Mouse (Mus musculus) lung, embryonic 14.5 days (tissue): ENCODE data around the gene Rxfp4. TPM values are rescaled to one million over a fixed set of nuclear protein-coding genes. Genes with fewer than 3 reads are reported as not detected.
A peak's percentile ranks its signal among the peaks of the same experiment; 100 is the strongest.
"Not testable (repeated sequence)": the region's sequence is repeated elsewhere in the genome, so short reads cannot be mapped to it uniquely, and the experiment has no call there.

Experiments used
- ATAC-seq: fragments of 200-750 bp; cut with Nextera tagmentation; 2 replicates; pipeline ENCODE4 v1.8.0; 2017; ENCODE audit warnings: mild to moderate bottlenecking, moderate TSS enrichment, moderate library complexity; ENCODE audit not compliant: insufficient read depth
- DNase-seq: peaks from one replicate; pipeline ENCODE4 v3.0.0-alpha.2; 2015
- H3K27ac ChIP-seq: fragments of 300-500 bp; sonication (generic); 2 replicates; pipeline ENCODE4 v1.5.1; 2014; ENCODE audit warnings: low read depth, mild to moderate bottlenecking, moderate library complexity
- H3K27me3 ChIP-seq: fragments of 300-500 bp; sonication (generic); 2 replicates; pipeline ENCODE4 v1.6.1; 2014; ENCODE audit warnings: low read length, control low read depth; ENCODE audit not compliant: insufficient read depth
- H3K36me3 ChIP-seq: fragments of 300-500 bp; sonication (generic); 2 replicates; pipeline ENCODE4 v1.6.1; 2014; ENCODE audit warnings: control low read depth; ENCODE audit not compliant: insufficient read depth
- H3K4me1 ChIP-seq: fragments of 300-500 bp; sonication (generic); 2 replicates; pipeline ENCODE4 v1.6.1; 2014; ENCODE audit warnings: antibody characterized with exemption, control low read depth; ENCODE audit not compliant: insufficient read depth
- H3K4me2 ChIP-seq: fragments of 300-500 bp; sonication (generic); 2 replicates; pipeline ENCODE4 v1.6.1; 2014; ENCODE audit warnings: mild to moderate bottlenecking
- H3K4me3 ChIP-seq: fragments of 300-500 bp; sonication (generic); 2 replicates; pipeline ENCODE4 v1.5.1; 2014; ENCODE audit warnings: low read depth, low read length
- H3K9ac ChIP-seq: fragments of 300-500 bp; sonication (generic); 2 replicates; pipeline ENCODE4 v1.6.1; 2014
- H3K9me3 ChIP-seq: fragments of 300-500 bp; sonication (generic); 2 replicates; pipeline ENCODE4 v1.6.1; 2016; ENCODE audit warnings: low read depth, low read length, control low read depth
- CTCF ChIP-seq: IDR thresholded peaks from 2 replicates; pipeline ENCODE4 v1.5.1; 2016; ENCODE audit warnings: antibody characterized with exemption, low read depth
- WGBS: fragments of 180-500 bp; shearing (Covaris S2); extraction: QIAGEN DNeasy Blood & Tissue Kit; methylation state at CpG from one replicate; pipeline ENCODE4 v1.1.7; 2014; 5-methylcytosine and 5-hydroxymethylcytosine counted together
- polyA plus RNA-seq: library from polyadenylated mRNA; unstranded; fragments of >200 nt; fragmentation: Nextera tagmentation; extraction: Ambion mirVana; gene quantifications from 2 replicates; pipeline ENCODE4 v1.2.1, GENCODE M21; 2014

The Rxfp4 gene
- polyA plus RNA-seq, 1 experiment from 2014 or later, result not detected

GRCm38 (mm10) chr3:88607065-88607757 lies 45.7 kb downstream of the Rxfp4 start:
- peak; percentile 91 for ATAC-seq
- peak overlapping the region; percentile 12; the same call in 1 of the 2 replicates for H3K4me3 ChIP-seq
- H3K4me1 ChIP-seq, result no peaks in the 10 kb centered on the region
- H3K9ac ChIP-seq, result peak overlapping the region; percentile 31; the same call in 1 of the 2 replicates
- WGBS, result under 1% methylated on average over 20 of the region's 20 CpGs
- H3K9me3 ChIP-seq, result no peaks in the 10 kb centered on the region
- TF ChIP-seq CTCF, result peak; percentile 100
- DNase-seq, result peak; percentile 94
- H3K27ac ChIP-seq, result no peak overlapping the region
- no peaks in the 10 kb centered on the region for H3K27me3 ChIP-seq
- peak overlapping the region; percentile 55 for H3K4me2 ChIP-seq
- H3K36me3 ChIP-seq, result no peaks in the 10 kb centered on the region

DNA sequence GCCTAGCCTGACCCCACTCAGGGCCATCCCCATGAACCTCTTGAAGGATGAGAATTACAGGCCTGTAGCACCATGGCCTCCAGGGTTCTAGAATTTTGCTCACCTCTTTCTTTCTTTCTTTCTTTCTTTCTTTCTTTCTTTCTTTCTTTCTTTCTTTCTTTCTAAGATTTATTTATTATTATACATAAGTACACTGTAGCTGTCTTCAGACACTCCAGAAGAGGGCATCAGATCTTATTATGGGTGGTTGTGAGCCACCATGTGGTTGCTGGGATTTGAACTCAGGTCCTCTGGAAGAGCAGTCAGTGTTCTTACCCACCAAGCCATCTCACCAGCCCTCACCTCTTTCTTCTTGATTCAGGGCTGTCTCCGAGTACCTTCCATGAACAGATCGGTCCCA lies 47.3 kb downstream of the Rxfp4 start, which contains the start of gene Arhgef2:
TSS of gene Arhgef2 (plus strand) at position 301 of the 400 bp plus-strand sequence.
- not testable (repeated sequence) for DNase-seq, H3K4me1 ChIP-seq, H3K36me3 ChIP-seq, H3K27ac ChIP-seq, H3K4me3 ChIP-seq, H3K27me3 ChIP-seq, H3K9ac ChIP-seq, ATAC-seq, H3K9me3 ChIP-seq
- H3K4me2 ChIP-seq, result peak within 1 kb of the TSS; percentile 55; the same call in 1 of the 2 replicates
- 92% methylated on average over 2 of the region's 2 CpGs for WGBS

DNA sequence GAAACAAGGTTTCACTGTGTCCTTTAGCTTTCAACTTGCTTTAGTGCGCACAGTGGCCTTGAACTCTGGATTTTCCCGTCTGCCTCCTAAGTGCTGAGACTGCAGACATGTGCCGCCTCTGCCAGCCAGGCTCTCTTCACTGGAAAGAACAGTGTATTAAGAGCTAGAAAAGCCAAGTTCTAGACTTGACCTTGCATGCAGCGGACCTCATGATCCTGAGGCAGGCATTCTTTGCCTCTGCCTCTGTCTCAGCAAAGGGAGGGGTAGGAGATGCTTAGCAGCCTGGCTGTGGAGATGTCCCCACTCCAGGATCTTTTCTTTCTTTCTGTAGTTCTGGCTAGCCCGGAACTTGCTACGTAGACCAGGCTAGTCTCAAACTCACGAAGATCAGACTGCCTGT lies 48.1 kb downstream of the Rxfp4 start:
- 89% methylated on average over 7 of the region's 7 CpGs for WGBS
- Histone ChIP-seq H3K36me3 (no peaks in the 10 kb centered on the region), H3K9me3 (no peaks in the 10 kb centered on the region), H3K27ac (no peak overlapping the region), H3K4me1 (no peaks in the 10 kb centered on the region), H3K4me3 (no peak overlapping the region), H3K9ac (no peak overlapping the region), H3K27me3 (no peaks in the 10 kb centered on the region), H3K4me2 (no peak overlapping the region)
- ATAC-seq, result no peak
- no peak for TF ChIP-seq CTCF
- no peak for DNase-seq

DNA sequence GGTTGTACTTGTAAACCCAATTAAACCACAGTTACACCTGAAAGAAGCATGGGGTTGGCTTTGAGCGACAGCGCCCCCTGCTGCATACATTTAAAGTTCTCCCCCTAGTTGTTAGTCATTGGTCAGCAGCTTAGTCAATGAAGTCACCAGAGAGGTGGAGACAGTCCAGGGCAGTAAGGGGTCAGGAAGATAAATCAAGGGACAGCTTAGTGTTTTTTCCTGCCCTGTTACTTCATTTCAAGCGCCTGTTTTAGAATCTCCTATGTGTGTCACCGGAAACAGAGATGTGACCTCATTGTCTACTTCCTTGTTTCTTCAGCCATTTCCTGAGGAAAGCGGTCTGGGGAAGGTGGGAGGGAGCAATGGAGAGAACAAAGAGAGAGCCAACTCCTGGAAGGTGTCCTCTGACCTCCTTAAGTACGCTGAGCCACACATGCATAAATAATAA lies 49.2 kb downstream of the Rxfp4 start:
- H3K9ac ChIP-seq, result no peak overlapping the region
- 18% methylated on average over 6 of the region's 6 CpGs for WGBS
- peak overlapping the region; percentile 21 for H3K27ac ChIP-seq

GRCm38 (mm10) chr3:88602466-88602865 lies 50.5 kb downstream of the Rxfp4 start:
- 78% methylated on average over 4 of the region's 4 CpGs for WGBS
- H3K4me3 ChIP-seq, result no peak overlapping the region
- H3K9ac ChIP-seq, result no peak overlapping the region
- H3K27ac ChIP-seq, result no peak overlapping the region
- no peaks in the 10 kb centered on the region for H3K36me3 ChIP-seq
- no peaks in the 10 kb centered on the region for H3K9me3 ChIP-seq
- H3K4me2 ChIP-seq, result no peak overlapping the region
- no peaks in the 10 kb centered on the region for H3K4me1 ChIP-seq
- ATAC-seq (no peak), DNase-seq (no peak)
- TF ChIP-seq CTCF, result no peak
- H3K27me3 ChIP-seq, result no peaks in the 10 kb centered on the region

More for the DNA sequence above, 49.2 kb downstream of the Rxfp4 start:
- Histone ChIP-seq H3K4me3 (no peak overlapping the region), H3K4me1 (no peaks in the 10 kb centered on the region), H3K36me3 (no peaks in the 10 kb centered on the region), H3K27me3 (no peaks in the 10 kb centered on the region), H3K9me3 (no peaks in the 10 kb centered on the region), H3K4me2 (no peak overlapping the region)
- ATAC-seq, result peak; percentile 45; the same call in 1 of the 2 replicates
- peak; percentile 84 for TF ChIP-seq CTCF
- DNase-seq, result peak; percentile 81

Other genes with a start within 250 kb of the Rxfp4 start
- gene Pmf1, start 242.8 kb downstream of the Rxfp4 start, polyA plus RNA-seq, result 162 and 173 TPM in 2 replicates
- gene Slc25a44, start 228.0 kb downstream of the Rxfp4 start, polyA plus RNA-seq, result 16.6 and 18.3 TPM in 2 replicates
- gene Sema4a, start 192.0 kb downstream of the Rxfp4 start, polyA plus RNA-seq, result 2.8 TPM in 2 replicates
- 70.0 TPM in 2 replicates for gene Lmna, start 143.2 kb downstream of the Rxfp4 start, polyA plus RNA-seq
- gene Mex3a, start 120.7 kb downstream of the Rxfp4 start, polyA plus RNA-seq, result 25.0 and 25.4 TPM in 2 replicates
- 21.3 and 22.1 TPM in 2 replicates for gene Rab25, start 104.8 kb downstream of the Rxfp4 start, polyA plus RNA-seq
- 77.6 and 93.9 TPM in 2 replicates for gene Lamtor2, start 100.1 kb downstream of the Rxfp4 start, polyA plus RNA-seq
- gene Ubqln4, start 99.4 kb downstream of the Rxfp4 start, polyA plus RNA-seq, result 64.9 and 68.5 TPM in 2 replicates
- 278 and 285 TPM in 2 replicates for gene Ssr2, start 77.3 kb downstream of the Rxfp4 start, polyA plus RNA-seq
- 115 and 127 TPM in 2 replicates for gene Arhgef2, start 47.2 kb downstream of the Rxfp4 start, polyA plus RNA-seq
- gene Khdc4, start 32.7 kb upstream of the Rxfp4 start, polyA plus RNA-seq, result 89.2 and 100 TPM in 2 replicates
- gene Rit1, start 63.7 kb upstream of the Rxfp4 start, polyA plus RNA-seq, result 56.9 and 58.4 TPM in 2 replicates
- gene Syt11, start 122.0 kb upstream of the Rxfp4 start, polyA plus RNA-seq, result 6.3 and 7.6 TPM in 2 replicates
- 14.8 and 17.9 TPM in 2 replicates for gene Gon4l, start 182.1 kb upstream of the Rxfp4 start, polyA plus RNA-seq